Mouse (Mus musculus) neural tube, embryonic 12.5 days (tissue): Measurements from ENCODE around the gene H6pd. TPM values are rescaled to one million over a fixed set of nuclear protein-coding genes. Genes with fewer than 3 reads are reported as not detected.
A peak's percentile ranks its signal among the peaks of the same experiment; 100 is the strongest.

Experiments used
- ATAC-seq: fragments of 200-750 bp; cut with Nextera tagmentation; 2 replicates; pipeline ENCODE4 v1.8.0; 2017; ENCODE audit warnings: low read depth, mild to moderate bottlenecking, moderate TSS enrichment, moderate library complexity; ENCODE audit not compliant: low FRiP score
- H3K27ac ChIP-seq: fragments of 300-500 bp; sonication (generic); 2 replicates; pipeline ENCODE4 v1.5.1; 2016
- H3K27me3 ChIP-seq: fragments of 300-500 bp; sonication (generic); replicated peaks from 2 replicates; pipeline ENCODE4 v1.6.1; 2016; ENCODE audit warnings: mild to moderate bottlenecking
- H3K36me3 ChIP-seq: fragments of 300-500 bp; sonication (generic); 2 replicates; pipeline ENCODE4 v1.6.1; 2016; ENCODE audit warnings: mild to moderate bottlenecking
- H3K4me1 ChIP-seq: fragments of 300-500 bp; sonication (generic); 2 replicates; pipeline ENCODE4 v1.6.1; 2016
- H3K4me2 ChIP-seq: fragments of 300-500 bp; sonication (generic); replicated peaks from 2 replicates; pipeline ENCODE4 v1.6.1; 2016; ENCODE audit warnings: mild to moderate bottlenecking
- H3K4me3 ChIP-seq: fragments of 300-500 bp; sonication (generic); 2 replicates; pipeline ENCODE4 v1.5.1; 2016
- H3K9ac ChIP-seq: fragments of 300-500 bp; sonication (generic); 2 replicates; pipeline ENCODE4 v1.6.1; 2016; ENCODE audit warnings: mild to moderate bottlenecking
- H3K9me3 ChIP-seq: fragments of 300-500 bp; sonication (generic); 2 replicates; pipeline ENCODE4 v1.6.1; 2016; ENCODE audit warnings: mild to moderate bottlenecking
- WGBS: fragments of 180-500 bp; shearing (Covaris S2); methylation state at CpG from one replicate; pipeline ENCODE4 v1.1.7; 2016; 5-methylcytosine and 5-hydroxymethylcytosine counted together
- polyA plus RNA-seq: library from polyadenylated mRNA; unstranded; fragments of >200 nt; fragmentation: Nextera tagmentation; extraction: Ambion mirVana; gene quantifications from 2 replicates; pipeline ENCODE4 v1.2.1, GENCODE M21; 2016

H6pd gene
- polyA plus RNA-seq, 1 experiment from 2014 or later = 4.0 TPM

- Histone ChIP-seq H3K27ac (no peak overlapping the region), H3K36me3 (no peaks in the 10 kb centered on the region), H3K9me3 (no peaks in the 10 kb centered on the region), H3K4me2 (no peak overlapping the region), H3K4me1 (peaks cover 27% of the 10 kb centered on the region), H3K4me3 (no peak overlapping the region), H3K27me3 (no peaks in the 10 kb centered on the region), H3K9ac (no peak overlapping the region)
- ATAC-seq = no peak
- 94% methylated on average over 8 of the region's 8 CpGs for WGBS
Observed at GRCm38 (mm10) chr4:149992670-149993032, 16.2 kb downstream of the H6pd start.

- Histone ChIP-seq H3K36me3 (no peaks in the 10 kb centered on the region), H3K4me2 (no peak overlapping the region), H3K27ac (no peak overlapping the region), H3K9ac (no peak overlapping the region), H3K9me3 (no peaks in the 10 kb centered on the region), H3K4me1 (peaks cover 27% of the 10 kb centered on the region), H3K27me3 (no peaks in the 10 kb centered on the region), H3K4me3 (no peak overlapping the region)
- WGBS = 69% methylated on average over 13 of the region's 13 CpGs
- no peak for ATAC-seq
Observed at GRCm38 (mm10) chr4:149991755-149992669, 16.8 kb downstream of the H6pd start.

GRCm38 (mm10) chr4:149990954-149991633, 17.7 kb downstream of the H6pd start:
- peak overlapping the region; percentile 38 for H3K9ac ChIP-seq

GRCm38 (mm10) chr4:149990212-149990953, 18.4 kb downstream of the H6pd start:
- ATAC-seq = peak; percentile 30; the same call in 1 of the 2 replicates
- H3K4me3 ChIP-seq = peak overlapping the region; percentile 1; the same call in 1 of the 2 replicates
- peaks cover 27% of the 10 kb centered on the region for H3K4me1 ChIP-seq
- peak overlapping the region; percentile 8; the same call in 1 of the 2 replicates for H3K4me2 ChIP-seq
- no peaks in the 10 kb centered on the region for H3K9me3 ChIP-seq
- peak overlapping the region; percentile 38 for H3K9ac ChIP-seq
- H3K27me3 ChIP-seq = no peaks in the 10 kb centered on the region
- H3K36me3 ChIP-seq = no peaks in the 10 kb centered on the region
- no peak overlapping the region for H3K27ac ChIP-seq
- WGBS = 8% methylated on average over 8 of the region's 8 CpGs

More at GRCm38 (mm10) chr4:149990954-149991633, 17.7 kb downstream of the H6pd start:
- Histone ChIP-seq H3K27ac (no peak overlapping the region), H3K9me3 (no peaks in the 10 kb centered on the region), H3K27me3 (no peaks in the 10 kb centered on the region), H3K36me3 (no peaks in the 10 kb centered on the region), H3K4me1 (peaks cover 27% of the 10 kb centered on the region), H3K4me3 (peak overlapping the region; percentile 1; the same call in 1 of the 2 replicates), H3K4me2 (0 out of 2 replicates have a peak overlapping the region, but pooled peaks have one; percentile 8)
- WGBS = 26% methylated on average over 9 of the region's 9 CpGs
- ATAC-seq = no peak

- no peak overlapping the region for H3K27ac ChIP-seq
Observed at GRCm38 (mm10) chr4:149988931-149989556, 19.8 kb downstream of the H6pd start.

GRCm38 (mm10) chr4:149988301-149988700, 20.5 kb downstream of the H6pd start:
- H3K9ac ChIP-seq = peak overlapping the region; percentile 22; the same call in 1 of the 2 replicates
- H3K27me3 ChIP-seq = no peaks in the 10 kb centered on the region
- H3K36me3 ChIP-seq = no peaks in the 10 kb centered on the region
- peak overlapping the region; percentile 58 for H3K4me2 ChIP-seq
- H3K27ac ChIP-seq = no peak overlapping the region
- H3K4me1 ChIP-seq = peaks cover 27% of the 10 kb centered on the region
- H3K9me3 ChIP-seq = no peaks in the 10 kb centered on the region
- H3K4me3 ChIP-seq = no peak overlapping the region
- 77% methylated on average over 6 of the region's 6 CpGs for WGBS
- no peak for ATAC-seq

More at GRCm38 (mm10) chr4:149988931-149989556, 19.8 kb downstream of the H6pd start:
- H3K4me3 ChIP-seq = no peak overlapping the region
- H3K9me3 ChIP-seq = no peaks in the 10 kb centered on the region
- H3K9ac ChIP-seq = peak overlapping the region; percentile 22; the same call in 1 of the 2 replicates
- no peaks in the 10 kb centered on the region for H3K36me3 ChIP-seq
- no peaks in the 10 kb centered on the region for H3K27me3 ChIP-seq
- 8% methylated on average over 21 of the region's 21 CpGs for WGBS
- peak overlapping the region; percentile 58 for H3K4me2 ChIP-seq
- peaks cover 27% of the 10 kb centered on the region for H3K4me1 ChIP-seq
- peak; percentile 87 for ATAC-seq

GRCm38 (mm10) chr4:149986671-149987417, 22.0 kb downstream of the H6pd start:
- WGBS = 80% methylated on average over 10 of the region's 10 CpGs
- Histone ChIP-seq H3K9me3 (no peaks in the 10 kb centered on the region), H3K9ac (no peak overlapping the region), H3K27ac (no peak overlapping the region), H3K4me1 (peaks cover 27% of the 10 kb centered on the region), H3K36me3 (no peaks in the 10 kb centered on the region), H3K4me3 (no peak overlapping the region), H3K4me2 (no peak overlapping the region), H3K27me3 (0 out of 2 replicates have a peak, but pooled peaks cover 3% of the 10 kb centered on the region)
- no peak for ATAC-seq

- Histone ChIP-seq H3K4me1 (peaks cover 18% of the 10 kb centered on the region), H3K27ac (no peak overlapping the region), H3K9me3 (no peaks in the 10 kb centered on the region), H3K9ac (no peak overlapping the region), H3K36me3 (no peaks in the 10 kb centered on the region), H3K4me3 (no peak overlapping the region), H3K27me3 (0 out of 2 replicates have a peak, but pooled peaks cover 3% of the 10 kb centered on the region), H3K4me2 (no peak overlapping the region)
- 90% methylated on average over 23 of the region's 23 CpGs for WGBS
- no peak for ATAC-seq
Observed at GRCm38 (mm10) chr4:149983921-149984645, 24.7 kb downstream of the H6pd start.

GRCm38 (mm10) chr4:149982154-149982553, 26.7 kb downstream of the H6pd start:
- Histone ChIP-seq H3K9ac (no peak overlapping the region), H3K27ac (no peak overlapping the region), H3K4me1 (peaks cover 22% of the 10 kb centered on the region), H3K4me2 (no peak overlapping the region), H3K27me3 (0 out of 2 replicates have a peak, but pooled peaks cover 3% of the 10 kb centered on the region), H3K36me3 (no peaks in the 10 kb centered on the region), H3K9me3 (no peaks in the 10 kb centered on the region), H3K4me3 (no peak overlapping the region)
- WGBS = 83% methylated on average over 15 of the region's 15 CpGs
- ATAC-seq = no peak

- Histone ChIP-seq H3K4me1 (peaks cover 22% of the 10 kb centered on the region), H3K9me3 (no peaks in the 10 kb centered on the region), H3K4me2 (peak overlapping the region; percentile 52), H3K4me3 (no peak overlapping the region), H3K36me3 (no peaks in the 10 kb centered on the region), H3K27me3 (0 out of 2 replicates have a peak, but pooled peaks cover 6% of the 10 kb centered on the region), H3K9ac (peak overlapping the region; percentile 39), H3K27ac (no peak overlapping the region)
- ATAC-seq = peak; percentile 61
- WGBS = 5% methylated on average over 12 of the region's 12 CpGs
Observed at GRCm38 (mm10) chr4:149979819-149980308, 29.0 kb downstream of the H6pd start.
